Mouse (Mus musculus) frontal cortex, postnatal 10 days (tissue): ENCODE measurements around the gene Npy.
A peak's percentile ranks its signal among the peaks of the same experiment; 100 is the strongest.

Experiments
- DNase-seq, 2 experiments: peaks; one replicate each; pipeline ENCODE4 v3.0.0; 2022; ENCODE audit warnings: low spot score in 2 of 2, mixed read lengths in 1 of 2

The Npy gene

DNA sequence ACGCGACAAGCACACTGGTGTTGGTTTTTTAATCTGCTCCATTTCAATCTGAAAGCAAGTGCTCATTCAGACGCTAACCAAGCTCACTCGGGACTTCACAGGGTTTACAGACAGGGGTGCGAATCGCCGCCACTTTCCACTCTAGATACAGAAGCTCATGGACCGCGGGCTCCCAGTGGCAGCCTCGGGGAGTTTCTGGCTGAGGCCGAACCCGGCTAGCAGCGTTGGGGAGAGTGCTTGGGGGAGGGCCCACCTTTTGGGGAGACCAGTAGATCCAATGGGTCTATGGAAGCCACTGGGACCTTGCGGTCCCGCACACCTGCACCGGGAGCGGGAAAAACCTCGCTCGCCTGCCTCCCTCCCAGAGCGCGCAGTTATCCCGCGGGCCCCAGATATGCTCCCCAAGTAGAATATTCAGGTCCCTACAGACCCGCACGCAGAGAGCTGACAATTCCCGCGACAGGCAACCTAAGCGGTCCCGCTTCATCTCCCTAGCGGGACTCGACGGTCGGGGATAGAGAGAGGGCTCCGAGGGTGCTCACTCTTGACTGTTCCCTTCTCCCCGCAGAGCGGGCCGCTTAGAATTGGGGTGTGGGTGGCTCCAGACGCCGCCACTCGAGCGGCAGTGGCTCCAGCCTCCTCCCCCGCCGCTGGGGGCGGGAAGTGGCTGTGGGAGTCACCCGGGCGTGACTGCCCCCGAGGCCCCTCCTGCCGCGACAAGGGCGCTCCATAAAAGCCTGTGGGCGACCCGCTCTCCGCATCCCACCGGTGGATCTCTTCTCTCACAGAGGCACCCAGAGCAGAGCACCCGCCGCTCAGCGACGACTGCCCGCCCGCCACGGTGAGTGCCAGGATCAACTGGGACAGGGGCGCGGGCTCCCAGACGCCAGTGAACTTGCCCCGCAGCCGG lies at the start of gene Npy:
TSS of gene Npy (plus strand) at position 750 of the 910 bp plus-strand sequence.
- no peak for DNase-seq

DNA sequence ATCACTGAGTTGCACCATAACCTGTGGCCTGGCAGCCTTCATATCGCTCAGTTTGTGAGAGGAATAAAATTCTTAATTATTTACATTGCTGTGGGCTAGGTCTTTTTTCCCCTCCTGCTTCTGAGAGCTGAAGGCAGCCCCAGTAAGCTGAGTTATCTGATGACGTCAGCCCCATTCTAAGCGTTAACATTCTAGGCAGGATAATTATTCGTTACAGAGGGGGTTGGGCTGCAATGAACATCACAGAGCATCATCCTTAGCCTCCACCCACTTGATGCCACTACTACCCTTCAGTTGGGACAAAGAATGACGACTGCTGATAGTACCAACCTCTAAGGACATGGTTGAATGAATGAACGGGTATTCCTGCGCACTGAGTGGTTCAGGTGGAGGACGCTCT lies 47.5 kb upstream of the Npy start:
- no peak for DNase-seq

DNA sequence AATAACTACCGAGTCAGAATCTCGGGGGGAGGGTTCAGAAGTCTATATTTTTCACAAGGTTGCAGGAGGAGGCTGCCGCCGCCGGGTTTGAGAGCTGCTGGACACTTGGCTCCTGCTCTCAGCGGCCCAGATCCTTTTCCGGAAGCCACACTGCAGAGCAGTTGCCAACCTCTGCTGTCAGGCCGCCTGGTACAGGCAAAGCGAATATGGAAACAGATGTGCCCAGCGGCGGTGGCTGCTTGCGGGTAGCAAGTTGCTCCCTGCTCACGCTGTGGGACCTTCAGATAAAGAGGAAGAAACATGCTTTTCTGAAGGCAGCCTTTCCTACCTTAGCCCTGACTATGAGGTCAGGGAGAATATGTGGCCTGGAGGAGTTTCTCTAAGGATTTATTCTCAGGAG lies 44.4 kb upstream of the Npy start:
- no peak for DNase-seq

DNA sequence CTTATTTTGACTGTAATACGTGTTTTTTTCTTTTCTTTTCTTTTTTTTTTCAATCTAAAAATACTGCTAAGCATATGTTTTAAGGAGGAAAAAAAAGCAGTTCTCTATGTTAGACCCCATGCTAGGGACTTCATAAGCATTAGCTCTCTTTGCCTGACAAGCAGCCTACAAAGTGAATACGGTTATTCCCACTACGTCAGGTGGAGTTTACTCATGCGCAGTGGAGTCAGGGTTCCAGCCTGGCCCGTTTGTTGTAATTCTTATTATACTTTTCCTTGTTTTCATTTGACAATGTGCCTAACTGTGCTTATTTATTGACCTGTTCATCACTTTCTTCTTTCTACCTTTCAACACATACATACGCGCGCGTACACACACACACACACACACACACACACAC lies 43.8 kb upstream of the Npy start:
- DNase-seq, result no peak

DNA sequence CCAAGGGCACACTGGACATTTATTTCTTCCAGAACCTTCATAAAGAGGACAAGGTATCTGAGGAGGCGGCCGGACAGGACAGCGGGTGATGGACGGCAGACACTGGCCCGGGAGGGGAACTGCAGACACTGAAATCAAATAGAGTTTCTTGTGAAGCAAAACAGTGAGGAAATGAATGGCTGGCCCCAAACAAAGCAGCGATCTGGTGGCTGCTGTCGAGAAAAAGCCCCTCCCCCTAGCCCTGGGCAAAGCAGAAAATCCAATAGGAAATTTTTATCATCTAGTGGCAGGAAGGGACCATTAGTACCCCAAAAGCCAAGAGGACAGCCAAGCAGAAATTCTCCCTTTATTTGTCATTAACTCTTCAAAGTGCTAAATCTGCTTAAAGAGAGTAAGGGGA lies 42.9 kb upstream of the Npy start:
- no peak for DNase-seq

DNA sequence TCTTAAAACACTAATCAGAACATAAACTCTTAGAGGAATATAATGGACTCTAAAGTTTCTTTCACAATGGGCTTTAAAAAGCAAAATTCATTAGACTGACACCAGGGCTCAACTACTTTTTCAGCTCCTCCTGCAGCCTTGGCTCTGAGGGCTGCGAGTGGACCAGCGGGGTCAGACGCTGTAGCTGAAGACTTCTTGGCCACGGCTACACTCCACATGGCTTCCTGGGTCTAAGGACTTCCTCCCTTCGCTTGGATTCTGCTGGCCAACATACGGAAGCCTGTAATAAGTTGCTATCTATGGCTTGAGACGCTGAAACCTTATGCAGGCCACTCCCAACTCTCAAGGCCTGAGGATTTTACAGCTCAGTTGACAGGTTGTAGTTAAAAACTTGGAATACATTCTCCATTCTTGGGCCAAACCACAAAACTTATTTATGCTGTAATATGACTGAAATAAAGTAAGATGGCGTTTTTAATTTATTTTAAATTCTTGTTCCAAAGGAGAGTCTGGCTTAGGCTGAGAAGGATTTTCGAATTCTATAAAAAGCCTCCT lies 41.6 kb upstream of the Npy start:
- DNase-seq, result no peak

DNA sequence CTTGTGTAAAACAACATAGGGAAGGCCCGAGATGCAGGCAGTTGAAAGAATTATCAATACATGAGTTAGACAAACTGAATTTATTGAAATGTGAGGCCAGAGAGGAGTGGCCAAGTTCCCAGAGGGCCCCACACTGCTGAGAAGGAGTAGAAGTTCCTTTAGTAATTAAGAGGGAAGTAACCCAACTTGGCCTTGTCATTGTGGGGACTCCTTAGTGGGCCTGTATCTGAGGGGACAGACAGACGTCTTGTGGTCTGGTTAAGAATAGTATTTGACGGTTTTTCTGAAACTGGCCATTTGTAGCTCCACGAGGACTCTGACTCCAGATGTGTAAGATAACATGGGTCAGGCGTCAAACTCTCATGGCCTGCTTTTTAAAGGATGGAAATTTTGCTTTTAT lies 40.7 kb upstream of the Npy start:
- DNase-seq, result no peak

DNA sequence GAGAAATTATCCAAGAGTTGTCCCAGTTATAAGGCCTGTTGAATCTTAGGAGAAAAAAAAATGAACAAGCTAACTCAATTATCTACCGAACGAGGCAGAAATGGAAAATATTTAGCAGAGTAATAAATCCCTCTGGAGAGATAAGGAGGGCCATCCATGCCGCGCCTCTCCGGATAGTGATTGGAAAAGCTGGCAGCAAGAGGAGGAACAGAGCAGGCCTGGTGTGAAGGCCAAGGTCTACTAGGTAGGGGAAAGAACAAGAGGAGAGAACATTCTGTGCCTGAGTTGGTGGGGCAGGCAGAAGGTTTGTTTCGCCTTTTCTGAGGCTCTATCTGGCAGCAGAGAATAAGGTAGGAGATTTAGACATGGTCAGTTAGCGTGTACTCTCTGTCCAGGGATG lies 39.8 kb upstream of the Npy start:
- no peak for DNase-seq

DNA sequence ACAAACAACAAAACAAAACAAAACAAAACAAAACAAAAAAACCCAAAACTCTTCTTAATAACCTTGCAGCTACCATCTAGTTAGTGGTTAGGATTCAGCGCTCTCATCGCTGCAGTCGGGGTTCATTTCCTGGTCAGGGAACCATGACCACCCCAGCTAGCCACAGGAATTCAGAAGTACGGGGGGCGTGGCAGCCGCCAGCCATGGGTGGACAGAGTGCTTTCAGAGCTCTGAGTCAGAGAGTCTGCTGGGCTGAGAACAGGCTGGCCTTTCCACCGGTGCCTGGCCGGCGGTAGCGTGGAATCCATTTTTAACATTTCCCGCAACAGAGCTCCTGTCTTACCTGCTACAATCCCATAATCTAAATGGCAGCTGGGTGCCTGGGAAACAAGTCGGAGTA lies 30.0 kb upstream of the Npy start:
- DNase-seq, result no peak

DNA sequence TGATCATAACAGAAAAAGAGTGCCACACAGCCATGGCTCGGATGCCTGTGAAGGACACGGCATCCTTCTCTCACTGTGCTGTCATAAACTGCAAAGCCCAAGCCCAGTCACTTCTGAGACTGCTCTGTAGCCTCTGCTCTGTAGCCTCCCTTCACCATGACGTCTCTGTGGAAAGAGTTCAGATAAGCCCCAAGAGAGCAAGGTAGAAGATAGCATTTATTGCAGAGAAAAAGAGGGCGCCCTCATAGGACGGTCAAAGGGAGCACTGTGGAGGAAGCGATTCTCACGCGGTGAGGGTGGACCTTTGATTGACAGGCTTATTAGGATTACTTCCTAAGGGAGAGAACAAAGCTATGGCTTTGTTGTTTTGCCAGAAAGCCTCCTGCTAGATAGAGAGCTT lies 18.4 kb upstream of the Npy start:
- DNase-seq, result no peak

DNA sequence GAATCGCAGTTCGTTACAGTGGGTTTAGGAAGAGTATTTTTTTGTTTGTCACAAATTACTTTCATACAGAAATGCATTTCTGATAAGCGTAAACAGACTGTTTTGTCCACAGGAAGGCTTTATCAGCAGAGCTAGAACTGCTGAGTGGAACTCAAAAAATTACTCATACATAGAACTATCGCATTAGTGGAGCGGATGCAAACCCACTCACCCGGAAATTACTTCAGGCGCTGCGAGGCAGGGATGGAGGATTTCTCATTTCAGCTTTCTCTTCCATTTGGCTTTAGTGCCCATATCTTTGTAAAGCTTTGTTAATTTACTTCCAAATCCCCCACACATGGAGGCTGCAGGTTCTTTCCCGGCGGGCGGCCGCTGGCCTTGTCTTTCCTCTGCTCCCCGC lies 14.4 kb upstream of the Npy start:
- no peak for DNase-seq

DNA sequence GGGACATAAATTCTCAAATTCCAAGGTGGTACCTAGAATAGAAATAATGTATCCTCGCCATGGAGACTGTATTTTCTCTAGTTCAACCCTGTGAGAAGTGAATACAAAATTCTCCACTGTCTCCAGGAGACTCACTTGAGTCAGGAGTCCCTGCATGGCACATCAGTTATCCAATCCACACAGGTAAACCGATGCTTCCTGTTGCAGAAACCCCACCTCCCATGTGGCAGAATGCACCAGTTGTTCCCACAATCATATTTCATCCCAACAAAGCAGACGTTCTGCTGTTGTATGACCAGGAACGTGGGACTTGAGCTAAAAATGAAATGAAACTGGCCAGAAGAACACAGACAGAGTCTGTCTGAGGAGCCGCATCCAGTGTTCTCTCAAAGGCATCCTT lies 5.3 kb upstream of the Npy start:
- peak in 1 of 2 experiments; percentile 10 for DNase-seq

DNA sequence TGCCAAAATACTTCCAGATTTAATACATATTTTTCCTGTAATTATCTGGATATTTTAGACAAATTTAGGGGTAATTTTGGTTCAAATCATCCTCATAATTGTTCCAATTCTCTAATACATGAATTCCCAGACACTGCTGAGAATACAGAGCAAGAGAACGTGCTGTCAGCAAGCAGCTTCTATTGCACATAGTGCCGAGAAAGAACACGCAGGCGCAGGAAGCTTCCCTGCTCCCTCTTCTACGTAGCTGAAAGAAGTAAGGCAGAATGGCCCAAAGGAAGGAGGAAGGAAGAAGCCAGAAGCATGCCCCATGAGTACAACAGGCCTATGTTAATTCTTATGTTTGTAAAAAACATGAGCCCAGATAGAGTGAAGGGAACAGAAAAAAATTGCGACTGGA lies 4.9 kb upstream of the Npy start:
- DNase-seq, result no peak

DNA sequence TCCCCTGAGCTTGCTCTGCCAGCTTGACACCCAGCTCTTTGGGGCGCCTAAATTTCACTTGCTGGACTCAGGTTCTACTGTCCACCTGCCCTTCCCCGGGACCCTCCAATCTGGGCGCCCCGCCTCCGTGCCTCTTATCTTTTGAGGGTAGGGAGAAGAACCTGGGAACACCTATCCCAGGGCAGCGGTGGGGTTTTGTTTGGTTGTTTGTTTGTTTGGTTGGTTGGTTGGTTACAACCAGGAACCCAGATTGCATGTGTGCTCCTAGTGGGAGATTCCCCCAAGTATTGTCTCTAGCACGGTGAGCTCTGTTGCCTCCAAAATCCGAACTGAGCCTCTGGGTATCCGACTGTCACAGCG lies 341 bp downstream of the Npy start:
- DNase-seq, result no peak

DNA sequence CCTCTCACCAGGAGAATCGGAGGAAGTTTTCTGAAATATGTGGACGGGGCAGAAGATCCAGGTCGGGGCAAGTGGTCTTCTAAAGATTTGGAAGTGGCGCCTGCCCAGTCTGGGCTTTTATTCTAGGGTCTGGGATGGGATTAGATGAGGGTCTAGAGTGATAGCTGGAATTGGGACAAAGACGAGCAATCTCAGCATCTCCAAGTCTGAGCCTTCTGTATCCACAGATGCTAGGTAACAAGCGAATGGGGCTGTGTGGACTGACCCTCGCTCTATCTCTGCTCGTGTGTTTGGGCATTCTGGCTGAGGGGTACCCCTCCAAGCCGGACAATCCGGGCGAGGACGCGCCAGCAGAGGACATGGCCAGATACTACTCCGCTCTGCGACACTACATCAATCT lies 861 bp downstream of the Npy start:
- DNase-seq, result no peak

DNA sequence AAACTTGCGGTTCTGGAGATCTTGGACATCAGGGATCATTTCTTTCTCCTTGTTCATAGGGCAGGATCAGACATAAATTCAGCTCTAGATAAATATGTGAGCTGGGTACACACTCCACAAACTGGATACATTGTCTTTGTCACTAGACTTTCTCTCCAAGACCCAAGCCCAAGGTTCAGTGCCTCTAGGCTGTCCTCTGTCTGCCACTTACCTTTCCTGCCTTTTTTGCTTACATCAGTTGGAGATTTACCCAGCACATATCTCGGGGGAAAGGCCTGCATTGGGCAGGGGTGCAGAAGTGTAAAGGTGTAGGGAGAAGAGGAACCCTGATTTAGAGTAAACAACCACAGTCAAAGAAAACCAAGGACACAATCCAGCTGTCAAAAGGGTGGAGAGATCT lies 1.3 kb downstream of the Npy start:
- no peak for DNase-seq

DNA sequence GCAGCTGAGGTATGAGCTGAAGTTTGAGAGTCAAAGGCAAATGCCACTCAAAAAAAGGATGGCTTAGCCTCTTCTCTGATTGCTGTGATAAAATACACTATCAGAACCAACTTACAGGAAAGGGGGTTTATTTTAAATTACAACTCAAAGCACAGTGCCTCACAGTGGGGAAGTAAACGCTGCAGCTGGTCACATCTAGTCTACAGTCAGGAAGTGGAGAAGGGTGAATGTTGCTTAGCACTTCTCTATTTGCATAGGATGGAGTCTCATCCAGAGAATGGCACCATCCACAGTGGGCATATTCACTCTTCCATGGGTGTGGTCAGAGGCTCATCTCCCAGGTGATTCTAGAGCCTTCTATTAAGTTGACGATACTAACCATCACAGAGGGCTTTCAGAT lies 9.1 kb downstream of the Npy start:
- no peak for DNase-seq

DNA sequence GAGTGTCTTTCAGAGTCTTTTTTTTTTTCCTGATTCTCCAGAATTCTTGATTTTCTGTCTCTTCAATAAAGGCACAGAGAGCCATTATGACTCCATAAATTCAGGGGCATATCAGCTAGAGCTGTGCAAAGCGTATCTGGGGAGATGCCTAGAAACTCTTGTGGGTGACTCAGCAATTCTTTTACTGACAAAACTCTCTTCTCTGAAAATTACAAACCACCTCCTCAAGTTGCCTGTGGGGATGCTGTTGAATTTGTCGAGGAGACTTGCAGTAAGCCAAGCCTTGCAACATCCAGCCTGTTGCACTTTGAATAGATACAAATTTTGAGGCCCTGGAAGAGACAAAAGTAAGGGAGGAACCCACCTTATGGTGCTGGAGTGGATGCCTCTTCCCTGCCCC lies 34.3 kb downstream of the Npy start:
- no peak for DNase-seq

DNA sequence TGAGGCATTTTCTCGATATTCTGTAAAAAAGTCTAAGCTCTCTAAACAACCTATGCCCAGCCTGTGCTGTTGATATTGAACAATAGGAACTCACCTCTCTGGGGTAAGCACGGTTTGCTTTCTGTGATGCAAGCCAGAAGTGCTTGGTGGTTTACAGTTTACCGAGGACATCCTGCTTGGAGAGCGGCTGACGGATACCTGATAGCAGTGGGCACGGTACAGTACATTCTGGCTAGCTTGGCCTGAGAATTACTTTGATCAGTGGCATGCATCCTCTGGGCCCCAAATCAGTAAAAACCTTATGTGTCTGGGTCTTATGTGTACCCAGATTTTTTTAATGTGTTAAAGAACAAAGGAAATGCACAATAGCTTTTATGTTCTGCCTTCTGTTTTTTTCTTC lies 45.1 kb downstream of the Npy start:
- DNase-seq, result no peak

DNA sequence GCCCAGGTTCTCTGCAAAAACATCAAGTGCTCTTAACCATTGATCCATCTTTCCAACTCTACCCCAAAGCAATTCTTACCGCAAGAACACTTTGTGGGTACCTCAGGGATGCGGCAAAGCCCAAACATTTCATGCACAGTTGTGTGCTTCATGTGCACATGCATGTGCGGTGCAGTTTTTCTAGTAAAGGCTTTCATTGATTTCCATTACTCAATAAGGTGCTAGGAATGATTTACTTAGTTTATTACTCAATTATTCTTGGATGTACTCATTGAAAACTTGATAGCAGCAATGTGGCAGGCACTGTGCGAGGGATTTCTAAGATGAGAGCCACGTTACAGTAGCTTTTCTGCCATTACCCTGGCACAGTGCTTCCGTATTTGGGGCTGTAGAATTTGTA lies 48.6 kb downstream of the Npy start:
- DNase-seq, result no peak

DNA sequence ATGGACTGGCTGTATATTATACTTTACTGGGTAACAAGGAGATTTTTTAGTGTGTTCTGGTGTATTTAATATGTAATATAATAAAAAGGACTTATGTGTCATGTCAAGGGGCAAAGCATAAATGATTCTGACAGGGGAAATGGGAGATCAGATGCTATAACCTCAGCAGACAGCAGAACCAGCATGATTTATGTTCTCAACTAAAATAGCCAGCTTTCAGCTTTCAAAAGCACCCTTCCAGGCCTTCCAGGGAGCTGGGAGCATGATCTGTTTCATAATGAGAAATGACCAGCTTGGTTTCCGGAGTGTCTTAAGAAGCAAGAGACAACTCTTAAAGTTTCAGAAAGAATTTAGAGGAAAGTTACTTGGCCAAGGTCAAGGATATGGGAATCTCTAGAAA lies 51.0 kb downstream of the Npy start:
- DNase-seq, result no peak

DNA sequence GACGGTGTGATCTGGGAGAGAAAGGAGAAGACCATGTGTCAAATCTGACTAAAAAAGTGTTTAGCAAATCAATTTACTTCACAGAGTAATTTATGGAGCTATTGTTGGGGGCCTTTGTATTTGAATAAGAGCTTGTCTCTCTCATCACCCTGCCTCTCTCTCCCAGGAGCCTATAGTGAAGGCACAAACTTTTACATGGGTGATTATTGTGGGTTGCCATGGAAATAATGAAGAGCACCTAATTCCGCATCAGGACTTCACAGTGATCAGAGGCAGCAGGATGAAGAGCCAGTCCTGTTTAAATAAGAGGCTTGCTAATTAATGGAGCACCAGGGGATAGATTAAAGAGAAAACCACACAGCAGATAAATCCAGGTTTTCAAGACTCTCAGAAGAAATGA lies 52.6 kb downstream of the Npy start:
- no peak for DNase-seq

DNA sequence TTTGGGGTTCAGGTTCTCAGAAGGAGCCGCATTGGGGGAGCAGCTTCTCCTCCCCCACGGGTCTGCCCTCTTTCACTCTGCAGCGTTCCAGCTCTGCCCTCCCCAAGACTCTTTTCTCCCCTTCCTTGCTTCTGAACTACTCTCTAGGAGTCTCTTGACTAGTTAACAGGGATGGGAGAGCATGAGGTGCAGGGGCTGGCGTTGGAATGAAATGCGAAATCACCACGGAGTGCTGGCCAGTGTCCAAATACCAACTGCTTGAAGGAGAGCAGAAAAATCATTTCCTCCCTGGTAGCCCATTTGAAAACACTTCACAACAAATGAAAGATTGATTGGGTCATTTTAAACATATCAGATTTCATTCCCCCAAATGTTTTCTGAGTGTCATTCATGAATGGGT lies 53.3 kb downstream of the Npy start:
- DNase-seq, result no peak
